Mouse (Mus musculus) liver, postnatal 0 days (tissue): ENCODE measurements at regions not wholly inside any gene's neighbourhood (a gene's known extent, or its start where the extent isn't known, plus 50 kb on each side); places are given as distances from the start of the nearest gene placed in this dataset.

Source experiments
- CTCF ChIP-seq: sonication (generic); IDR thresholded peaks from 2 replicates; pipeline ENCODE4 v1.5.1; 2016; ENCODE audit warnings: antibody characterized with exemption, low read depth
- EP300 ChIP-seq: IDR thresholded peaks from 2 replicates; pipeline ENCODE4 v1.6.1; 2016; ENCODE audit warnings: antibody characterized with exemption, low read depth, mild to moderate bottlenecking

- TF ChIP-seq CTCF (no peak), EP300 (no peak)
Observed at GRCm38 (mm10) chr7:58399145-58399604, 256.8 kb upstream of the Atp10a start.
